Mouse (Mus musculus) liver, embryonic 12.5 days (tissue): ENCODE measurements around the gene Ppp1r37. TPM values are rescaled to one million over a fixed set of nuclear protein-coding genes. Genes with fewer than 3 reads are reported as not detected.
A peak's percentile ranks its signal among the peaks of the same experiment; 100 is the strongest.
"Not testable (repeated sequence)": the region's sequence is repeated elsewhere in the genome, so short reads cannot be mapped to it uniquely, and the experiment has no call there.

Experiments used
- ATAC-seq: fragments of 200-750 bp; cut with Nextera tagmentation; 2 replicates; pipeline ENCODE4 v1.8.0; 2017; ENCODE audit warnings: moderate number of reproducible peaks, mild to moderate bottlenecking, moderate library complexity
- H3K27ac ChIP-seq: fragments of 300-500 bp; sonication (generic); 2 replicates; pipeline ENCODE4 v1.5.1; 2016; ENCODE audit warnings: mild to moderate bottlenecking
- H3K27me3 ChIP-seq: fragments of 300-500 bp; sonication (generic); replicated peaks from 2 replicates; pipeline ENCODE4 v1.6.1; 2016; ENCODE audit warnings: mild to moderate bottlenecking, moderate library complexity
- H3K36me3 ChIP-seq: fragments of 300-500 bp; sonication (generic); 2 replicates; pipeline ENCODE4 v1.6.1; 2016; ENCODE audit warnings: mild to moderate bottlenecking, moderate library complexity
- H3K4me1 ChIP-seq: fragments of 300-500 bp; sonication (generic); 2 replicates; pipeline ENCODE4 v1.6.1; 2016
- H3K4me2 ChIP-seq: fragments of 300-500 bp; sonication (generic); 2 replicates; pipeline ENCODE4 v1.6.1; 2016; ENCODE audit warnings: mild to moderate bottlenecking, moderate library complexity
- H3K4me3 ChIP-seq: fragments of 300-500 bp; sonication (generic); 2 replicates; pipeline ENCODE4 v1.5.1; 2016; ENCODE audit warnings: mild to moderate bottlenecking, moderate library complexity
- H3K9ac ChIP-seq: fragments of 300-500 bp; sonication (generic); 2 replicates; pipeline ENCODE4 v1.6.1; 2016; ENCODE audit warnings: mild to moderate bottlenecking, moderate library complexity
- H3K9me3 ChIP-seq: fragments of 300-500 bp; sonication (generic); replicated peaks from 2 replicates; pipeline ENCODE4 v1.6.1; 2016; ENCODE audit warnings: mild to moderate bottlenecking, moderate library complexity
- WGBS: fragments of 180-500 bp; shearing (Covaris S2); methylation state at CpG from one replicate; pipeline ENCODE4 v1.1.7; 2016; ENCODE audit not compliant: insufficient replicate concordance; 5-methylcytosine and 5-hydroxymethylcytosine counted together
- polyA plus RNA-seq: library from polyadenylated mRNA; unstranded; fragments of >200 nt; fragmentation: Nextera tagmentation; extraction: Ambion mirVana; gene quantifications from 2 replicates; pipeline ENCODE4 v1.2.1, GENCODE M21; 2016

The Ppp1r37 gene
- polyA plus RNA-seq, 1 experiment from 2014 or later = 20.2 TPM

DNA sequence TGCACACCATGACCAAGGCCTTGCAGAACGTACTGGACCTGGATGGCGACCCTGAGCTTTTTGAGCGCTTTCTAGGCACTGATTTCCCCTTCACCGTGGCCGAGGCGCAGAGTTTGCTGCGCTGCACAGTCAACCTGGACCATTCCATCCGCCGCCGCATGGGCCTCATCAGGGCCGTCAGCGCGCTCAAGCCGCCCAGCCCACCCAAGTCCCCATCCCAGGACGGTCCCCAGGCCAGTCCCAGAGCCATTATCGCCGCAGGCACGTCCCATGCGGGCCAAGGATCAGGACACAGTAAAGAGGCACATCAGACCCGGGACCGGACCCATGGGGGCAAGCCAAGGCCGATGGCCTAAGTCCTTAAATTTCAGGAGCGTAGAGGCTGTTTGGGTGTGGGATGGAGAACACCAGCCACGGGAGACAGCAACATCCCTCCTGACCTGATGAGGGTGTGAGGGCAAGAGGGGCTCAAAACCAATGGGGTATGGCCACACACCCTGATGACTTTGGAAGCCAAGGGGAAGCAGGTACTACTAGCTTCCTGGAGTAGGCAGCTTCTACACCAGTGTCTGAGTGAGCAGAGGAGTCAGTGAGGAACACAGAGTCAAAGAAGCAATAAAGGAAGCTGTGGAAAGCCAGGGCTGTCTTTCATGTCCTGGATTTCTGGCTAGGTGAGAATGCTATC, 38.3 kb downstream of the Ppp1r37 start:
- H3K4me3 ChIP-seq = peak overlapping the region; percentile 40
- no peak overlapping the region for H3K27ac ChIP-seq
- WGBS = 22% methylated on average over 24 of the region's 24 CpGs
- 0 out of 2 replicates have a peak, but pooled peaks have one; percentile 8 for ATAC-seq
- peak overlapping the region; percentile 67 for H3K4me2 ChIP-seq
- H3K9ac ChIP-seq = no peak overlapping the region
- peaks cover 29% of the 10 kb centered on the region for H3K4me1 ChIP-seq
- no peaks in the 10 kb centered on the region for H3K9me3 ChIP-seq
- H3K27me3 ChIP-seq = peaks cover 66% of the 10 kb centered on the region
- H3K36me3 ChIP-seq = peaks cover 7% of the 10 kb centered on the region

DNA sequence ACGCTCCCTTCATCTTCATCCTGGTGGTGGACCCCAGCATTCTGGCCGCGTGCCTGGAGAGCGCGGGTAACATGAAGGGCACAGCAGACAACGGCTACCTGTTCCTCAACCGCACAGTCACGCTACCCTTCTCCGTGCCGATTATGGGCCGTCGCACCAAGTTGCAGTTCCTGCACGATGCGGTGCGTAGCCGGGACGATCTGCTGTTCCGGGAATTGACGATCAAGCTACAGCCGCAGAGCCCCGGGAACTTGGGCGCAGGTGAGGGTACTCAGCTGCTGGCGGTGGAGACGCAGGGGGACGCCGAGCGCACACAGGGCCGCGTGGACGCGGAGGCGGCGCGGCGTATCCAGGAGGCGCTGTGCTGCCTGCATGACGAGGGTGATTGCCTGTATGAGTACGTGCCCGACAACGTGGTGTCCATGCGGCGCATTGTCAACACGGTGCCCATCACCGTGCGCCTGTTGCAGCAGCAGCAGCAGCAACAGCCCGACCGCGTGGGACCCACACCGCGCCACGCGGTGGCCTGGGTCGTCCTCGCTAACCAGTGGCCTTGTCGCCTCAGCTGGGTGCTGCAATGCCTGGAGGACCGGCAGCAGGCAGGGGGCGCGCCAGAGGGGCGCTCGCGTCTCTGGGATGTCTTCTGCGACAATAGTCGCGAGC, 39.0 kb downstream of the Ppp1r37 start:
- peaks cover 73% of the 10 kb centered on the region for H3K27me3 ChIP-seq
- H3K9ac ChIP-seq = no peak overlapping the region
- 0 out of 2 replicates have a peak, but pooled peaks have one; percentile 19 for ATAC-seq

DNA sequence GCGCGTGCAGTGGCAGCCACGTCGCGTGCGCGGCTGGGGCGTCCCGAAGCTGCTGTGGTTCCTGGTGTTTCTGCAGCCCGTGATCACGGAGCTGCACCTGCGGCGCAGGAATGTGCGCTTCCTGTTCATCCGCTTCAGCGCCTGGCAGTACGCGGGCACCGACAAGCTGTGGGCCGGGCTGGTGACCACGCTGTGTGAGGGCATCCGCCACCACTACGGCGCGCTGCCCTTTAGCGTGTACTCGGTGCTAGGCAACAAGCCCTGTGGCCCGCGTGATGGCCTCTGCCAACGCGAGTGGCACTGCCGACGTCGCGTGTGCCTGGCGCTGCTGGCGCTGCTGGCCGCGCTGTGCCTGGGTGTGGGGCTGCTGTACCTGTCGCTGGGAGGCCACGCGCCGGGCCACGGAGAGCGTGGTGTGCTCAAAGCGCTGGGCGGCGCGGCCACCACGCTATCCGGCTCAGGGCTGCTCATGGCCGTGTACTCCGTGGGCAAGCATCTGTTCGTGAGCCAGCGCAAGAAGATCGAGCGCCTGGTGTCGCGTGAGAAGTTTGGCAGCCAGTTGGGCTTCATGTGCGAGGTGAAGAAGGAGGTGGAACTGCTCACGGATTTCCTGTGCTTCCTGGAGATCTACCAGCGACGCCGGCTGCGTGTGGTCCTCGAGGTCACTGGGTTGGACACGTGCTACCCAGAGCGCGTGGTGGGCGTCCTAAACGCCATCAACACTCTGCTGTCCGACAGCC, 39.7 kb downstream of the Ppp1r37 start:
- Histone ChIP-seq H3K36me3 (no peaks in the 10 kb centered on the region), H3K27me3 (peaks cover 80% of the 10 kb centered on the region), H3K4me1 (peaks cover 30% of the 10 kb centered on the region), H3K4me2 (peak overlapping the region; percentile 67), H3K9ac (no peak overlapping the region), H3K9me3 (no peaks in the 10 kb centered on the region), H3K4me3 (peak overlapping the region; percentile 40), H3K27ac (no peak overlapping the region)
- no peak for ATAC-seq
- WGBS = 15% methylated on average over 72 of the region's 72 CpGs

More for the DNA sequence above, 39.0 kb downstream of the Ppp1r37 start:
- Histone ChIP-seq H3K4me1 (peaks cover 30% of the 10 kb centered on the region), H3K4me3 (peak overlapping the region; percentile 40), H3K36me3 (peaks cover under 1% of the 10 kb centered on the region), H3K9me3 (no peaks in the 10 kb centered on the region), H3K4me2 (peak overlapping the region; percentile 67), H3K27ac (no peak overlapping the region)
- 2% methylated on average over 64 of the region's 64 CpGs for WGBS

- Histone ChIP-seq H3K9me3 (no peaks in the 10 kb centered on the region), H3K27me3 (peaks cover 96% of the 10 kb centered on the region), H3K27ac (no peak overlapping the region), H3K4me3 (peak overlapping the region; percentile 33), H3K4me2 (peak overlapping the region; percentile 63), H3K9ac (peak overlapping the region; percentile 36; the same call in 1 of the 2 replicates), H3K4me1 (peaks cover 30% of the 10 kb centered on the region), H3K36me3 (no peaks in the 10 kb centered on the region)
- WGBS = under 1% methylated on average over 23 of the region's 23 CpGs
- no peak for ATAC-seq
These were observed 42.8 kb downstream of the Ppp1r37 start for GRCm38 (mm10) chr7:19520032-19520431.

DNA sequence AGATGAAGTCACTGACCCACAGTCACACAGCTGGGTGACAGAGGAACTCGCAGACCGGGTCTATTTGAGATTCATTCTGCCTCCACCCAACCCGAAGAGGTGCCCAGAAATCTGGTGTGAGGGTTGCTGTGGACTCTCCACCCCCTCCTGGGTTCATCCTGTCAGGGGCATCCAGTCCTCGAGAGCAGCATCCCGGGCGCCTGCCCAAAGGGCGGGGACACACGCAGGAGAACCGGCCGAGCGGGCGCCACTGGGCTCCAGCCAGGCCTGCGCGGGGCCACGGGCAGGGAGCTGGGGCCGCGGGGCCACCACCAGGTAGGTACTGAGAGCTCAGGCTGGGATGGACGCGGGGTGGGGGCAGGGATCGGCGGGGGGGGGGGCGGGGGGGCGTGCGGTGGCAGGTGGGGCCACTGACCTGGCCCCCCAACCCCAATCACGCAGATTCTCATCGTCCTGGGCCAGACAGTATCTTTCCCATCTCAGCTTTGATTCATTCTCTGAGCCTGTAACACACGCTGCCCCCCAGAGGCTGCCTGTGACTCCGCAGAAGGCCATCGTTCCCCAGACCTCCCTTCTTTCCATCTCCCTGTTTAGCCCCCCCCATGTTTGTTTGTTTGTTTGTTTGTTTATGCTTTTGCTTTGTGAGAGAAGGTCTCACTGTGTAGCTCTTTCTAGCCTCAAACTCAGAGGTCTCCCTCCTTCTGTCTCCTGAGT, 45.1 kb downstream of the Ppp1r37 start, which contains the start of gene Nkpd1:
Nkpd1 (plus strand) TSS at position 187 of the 714 bp plus-strand sequence.
- no peak for ATAC-seq
- H3K9me3 ChIP-seq = no peaks in the 10 kb centered on the region
- no peak within 1 kb of the TSS for H3K4me3 ChIP-seq
- no peak within 1 kb of the TSS for H3K27ac ChIP-seq
- peaks cover 74% of the 10 kb centered on the region for H3K27me3 ChIP-seq
- WGBS = 4% methylated on average over 24 of the region's 29 CpGs
- H3K36me3 ChIP-seq = no peaks in the 10 kb centered on the region
- H3K4me2 ChIP-seq = peak within 1 kb of the TSS; percentile 39
- no peak within 1 kb of the TSS for H3K9ac ChIP-seq
- H3K4me1 ChIP-seq = peaks cover 12% of the 10 kb centered on the region

DNA sequence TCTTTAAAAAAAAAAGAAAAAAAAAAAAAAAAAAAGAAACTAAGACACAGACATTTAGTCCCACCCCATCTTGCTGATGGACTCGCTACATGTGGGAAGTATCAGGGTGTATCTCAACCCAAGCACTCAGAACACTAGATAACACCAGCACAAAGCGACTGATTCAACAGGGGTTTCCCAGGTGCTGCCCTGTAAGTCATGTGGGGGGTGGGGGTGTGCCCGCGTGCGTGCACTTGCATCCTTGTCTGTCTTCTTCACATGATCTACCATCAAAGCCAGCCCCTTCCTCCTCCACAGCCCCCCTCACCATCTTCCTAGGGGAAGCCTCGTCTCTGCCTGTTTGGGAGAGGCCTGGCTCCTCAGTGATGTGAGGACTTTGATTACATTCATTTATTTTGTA, 50.5 kb downstream of the Ppp1r37 start:
- H3K27ac ChIP-seq = no peak overlapping the region
- peaks cover 6% of the 10 kb centered on the region for H3K36me3 ChIP-seq
- ATAC-seq = no peak
- no peak overlapping the region for H3K9ac ChIP-seq
- H3K4me3 ChIP-seq = no peak overlapping the region
- no peak overlapping the region for H3K4me2 ChIP-seq
- H3K9me3 ChIP-seq = no peaks in the 10 kb centered on the region
- peaks cover 21% of the 10 kb centered on the region for H3K4me1 ChIP-seq
- 64% methylated on average over 6 of the region's 6 CpGs for WGBS
- H3K27me3 ChIP-seq = peaks cover 19% of the 10 kb centered on the region

- ATAC-seq, H3K4me2 ChIP-seq, H3K9ac ChIP-seq, H3K27ac ChIP-seq, H3K9me3 ChIP-seq, H3K4me3 ChIP-seq, H3K36me3 ChIP-seq: not testable (repeated sequence)
- whole genome bisulfite sequencing = 75% methylated on average over 6 of the region's 7 CpGs
- peaks cover 15% of the 10 kb centered on the region for H3K27me3 ChIP-seq
- peaks cover 25% of the 10 kb centered on the region for H3K4me1 ChIP-seq
These were observed 50.9 kb downstream of the Ppp1r37 start for GRCm38 (mm10) chr7:19511934-19512333.

- Histone ChIP-seq H3K27ac (peak overlapping the region; percentile 84; the same call in 1 of the 2 replicates), H3K36me3 (peaks cover 6% of the 10 kb centered on the region), H3K9ac (peak overlapping the region; percentile 78; the same call in 1 of the 2 replicates), H3K9me3 (no peaks in the 10 kb centered on the region), H3K4me1 (peaks cover 33% of the 10 kb centered on the region), H3K27me3 (no peaks in the 10 kb centered on the region), H3K4me2 (peak overlapping the region; percentile 99), H3K4me3 (peak overlapping the region; percentile 71)
- 86% methylated on average over 7 of the region's 7 CpGs for WGBS
- ATAC-seq = no peak
These were observed 53.1 kb downstream of the Ppp1r37 start for GRCm38 (mm10) chr7:19509786-19510185.

GRCm38 (mm10) chr7:19508924-19509568, 53.8 kb downstream of the Ppp1r37 start:
- peak overlapping the region; percentile 84 for H3K27ac ChIP-seq
- WGBS = 4% methylated on average over 15 of the region's 15 CpGs
- H3K9ac ChIP-seq = peak overlapping the region; percentile 78
- H3K27me3 ChIP-seq = no peaks in the 10 kb centered on the region
- no peaks in the 10 kb centered on the region for H3K9me3 ChIP-seq
- peak overlapping the region; percentile 71 for H3K4me3 ChIP-seq
- peaks cover 33% of the 10 kb centered on the region for H3K4me1 ChIP-seq
- peak overlapping the region; percentile 99 for H3K4me2 ChIP-seq
- ATAC-seq = peak; percentile 56
- H3K36me3 ChIP-seq = peaks cover 6% of the 10 kb centered on the region

DNA sequence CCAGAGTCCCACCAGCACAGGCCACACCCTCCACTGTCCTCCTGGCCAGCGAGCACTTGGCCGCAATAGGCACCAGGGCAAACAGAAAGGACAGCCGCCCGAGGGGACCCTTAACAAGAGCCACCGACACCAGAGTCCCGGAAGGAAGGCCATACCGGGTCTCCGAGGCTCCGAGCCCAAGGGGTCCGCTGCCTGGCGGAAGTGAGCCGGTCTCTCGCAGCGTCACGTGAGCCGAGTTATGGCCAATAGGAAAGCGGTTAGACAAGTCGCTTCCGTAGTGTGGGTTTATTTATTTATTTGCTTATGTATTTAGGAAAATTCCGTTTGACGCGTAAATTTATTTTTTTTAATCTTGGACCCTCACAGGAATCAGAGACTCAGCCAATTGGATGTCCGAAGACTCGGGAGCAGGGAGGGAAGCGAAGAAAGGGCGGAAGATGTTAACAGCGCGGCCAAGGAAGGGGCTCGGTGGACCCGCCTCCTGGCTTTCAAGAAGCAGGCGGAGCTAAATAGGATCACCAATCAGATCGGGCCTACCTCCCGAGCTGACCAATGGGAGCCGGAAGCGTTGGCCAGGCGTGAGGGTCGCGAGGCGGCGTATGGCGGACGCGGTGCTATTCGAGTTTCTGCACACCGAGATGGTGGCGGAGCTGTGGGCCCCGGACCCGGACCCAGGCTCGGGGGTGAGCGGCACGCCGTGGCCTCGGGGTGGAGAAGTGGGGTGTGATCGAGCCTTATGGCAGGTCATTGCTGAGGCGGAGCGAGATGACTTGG, 54.5 kb downstream of the Ppp1r37 start, which contains the start of the genes Bloc1s3 and Trappc6a:
Bloc1s3 (minus strand) TSS at position 218 of the 774 bp plus-strand sequence.
Trappc6a (plus strand) TSS at position 246 of the 774 bp plus-strand sequence.
- no peaks in the 10 kb centered on the region for H3K9me3 ChIP-seq
- H3K9ac ChIP-seq = peak within 1 kb of the TSS; percentile 78
- under 1% methylated on average over 56 of the region's 56 CpGs for WGBS
- peak within 1 kb of the TSS; percentile 99 for H3K4me2 ChIP-seq
- H3K36me3 ChIP-seq = peaks cover 6% of the 10 kb centered on the region
- H3K4me1 ChIP-seq = peaks cover 38% of the 10 kb centered on the region
- no peaks in the 10 kb centered on the region for H3K27me3 ChIP-seq
- H3K27ac ChIP-seq = peak within 1 kb of the TSS; percentile 84
- peak; percentile 92 for ATAC-seq
- peak within 1 kb of the TSS; percentile 71 for H3K4me3 ChIP-seq
